Mouse (Mus musculus) retina, embryonic 14.5 days (tissue): ENCODE results near the gene 1810065E05Rik.

Source experiments
- DNase-seq: peaks from one replicate; pipeline ENCODE4 v3.0.0-alpha.2; 2015; ENCODE audit warnings: low spot score

The 1810065E05Rik gene

DNA sequence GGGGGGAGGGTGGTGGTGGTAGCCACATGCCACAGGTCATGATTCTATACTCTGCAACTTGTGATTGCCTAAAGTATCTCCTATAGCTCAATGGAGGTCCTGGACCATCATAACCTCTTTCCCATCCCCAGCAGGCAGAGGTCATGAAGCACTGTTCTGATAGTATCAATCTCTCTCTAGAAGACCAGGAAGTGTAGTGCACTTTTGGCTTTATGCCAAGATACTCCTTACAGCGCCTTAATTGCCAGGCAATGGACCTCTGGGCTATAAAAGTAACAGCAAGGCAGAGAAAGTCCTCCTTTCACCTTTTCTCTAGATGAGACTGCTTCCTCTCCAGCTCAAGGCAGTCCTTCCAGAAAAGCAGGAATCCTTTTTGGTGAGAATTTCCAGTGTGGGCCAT lies at the start of gene 1810065E05Rik:
1810065E05Rik (plus strand) TSS at position 297 of the 400 bp plus-strand sequence.
- no peak for DNase-seq

GRCm38 (mm10) chr11:58377273-58377672 lies 43.6 kb upstream of the 1810065E05Rik start:
- DNase-seq: no peak

DNA sequence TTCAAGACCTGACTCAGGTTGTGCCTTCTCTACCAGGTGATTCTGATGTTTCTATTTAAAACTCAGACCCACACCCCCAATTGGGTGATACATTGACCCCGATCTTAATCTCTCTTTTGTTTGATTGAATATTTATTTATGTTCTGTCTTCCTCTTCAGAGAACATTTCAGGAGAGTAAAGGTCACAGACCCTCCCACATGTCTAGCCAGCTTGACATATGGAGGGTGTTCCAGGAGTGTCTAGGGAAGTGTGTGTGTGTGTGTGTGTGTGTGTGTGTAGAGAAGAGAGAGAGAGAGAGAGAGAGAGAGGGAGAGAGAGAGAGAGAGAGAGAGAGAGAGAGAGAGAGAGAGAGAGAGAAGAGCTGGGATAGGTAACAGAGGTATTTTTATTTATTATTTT lies 43.2 kb upstream of the 1810065E05Rik start:
- DNase-seq: no peak

DNA sequence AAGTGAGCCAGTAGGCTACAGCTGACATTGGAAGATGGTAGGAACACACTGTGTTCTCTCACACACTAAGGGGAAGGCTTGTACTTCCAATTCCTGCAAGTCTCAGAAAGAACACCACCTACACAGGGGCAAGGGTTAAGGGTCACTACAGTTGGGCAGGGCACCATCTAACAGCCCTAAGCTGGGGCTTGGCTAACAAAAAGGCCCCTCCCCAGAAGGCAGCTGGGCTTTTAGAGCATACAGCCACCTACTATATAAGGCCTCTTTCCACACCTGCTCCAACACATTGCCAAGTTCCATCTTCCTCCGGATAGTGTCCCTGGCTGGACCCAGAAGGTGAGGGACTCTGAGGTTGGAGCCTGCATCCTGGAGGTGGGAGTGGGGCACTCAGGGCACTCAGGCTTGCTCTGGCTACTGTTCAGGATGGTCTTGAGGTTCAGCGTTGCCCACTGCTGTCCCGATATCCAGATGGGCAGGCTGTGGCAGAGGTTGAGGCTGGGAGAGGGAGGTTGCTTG lies 42.1 kb upstream of the 1810065E05Rik start, which contains the start of gene Lypd8:
Lypd8 (plus strand) TSS at position 281 of the 516 bp plus-strand sequence.
- no peak for DNase-seq

GRCm38 (mm10) chr11:58379516-58379915 lies 41.4 kb upstream of the 1810065E05Rik start:
- DNase-seq: no peak

GRCm38 (mm10) chr11:58382471-58382870 lies 38.4 kb upstream of the 1810065E05Rik start:
- no peak for DNase-seq

- DNase-seq: no peak
These were observed 20.8 kb upstream of the 1810065E05Rik start for GRCm38 (mm10) chr11:58399985-58400645.

DNA sequence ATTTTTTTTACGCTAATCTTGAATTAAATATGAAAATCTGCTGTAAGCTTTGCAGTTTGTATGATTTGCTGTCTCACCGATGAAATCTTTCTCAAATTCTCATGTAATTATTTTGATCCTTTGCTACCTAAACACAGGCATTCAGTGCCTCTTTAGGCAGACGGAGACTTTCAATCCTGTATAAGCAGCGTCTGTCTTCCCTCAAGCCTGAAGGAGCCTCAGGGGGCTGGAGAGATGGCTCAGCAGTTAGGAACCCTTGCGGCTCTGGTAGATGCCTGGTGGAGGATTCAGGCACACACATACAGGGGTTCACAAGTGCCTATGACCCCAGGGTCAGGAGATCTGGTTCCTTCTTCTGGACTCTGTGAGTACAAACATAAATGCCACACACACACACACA lies 20.3 kb upstream of the 1810065E05Rik start:
- no peak for DNase-seq

DNA sequence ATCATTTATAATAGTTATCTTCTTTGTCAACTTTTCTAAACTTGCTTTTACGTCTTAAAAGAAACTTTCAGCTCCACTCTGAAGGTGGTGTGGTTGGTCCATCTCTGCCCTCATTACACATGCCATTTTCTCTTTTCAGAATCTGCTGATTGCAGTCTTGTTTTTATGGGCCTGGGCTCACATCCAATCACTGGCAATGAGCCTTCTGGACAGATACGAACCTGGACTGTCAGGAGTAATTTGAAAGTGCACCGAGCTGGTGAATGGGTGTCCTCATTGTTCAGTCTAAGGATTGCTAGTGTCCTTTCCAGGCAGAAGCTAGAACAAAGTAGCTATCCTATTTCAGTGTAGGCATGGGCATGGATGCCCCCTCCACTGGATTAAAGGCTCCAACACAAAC lies 12.8 kb upstream of the 1810065E05Rik start:
- DNase-seq: no peak

DNA sequence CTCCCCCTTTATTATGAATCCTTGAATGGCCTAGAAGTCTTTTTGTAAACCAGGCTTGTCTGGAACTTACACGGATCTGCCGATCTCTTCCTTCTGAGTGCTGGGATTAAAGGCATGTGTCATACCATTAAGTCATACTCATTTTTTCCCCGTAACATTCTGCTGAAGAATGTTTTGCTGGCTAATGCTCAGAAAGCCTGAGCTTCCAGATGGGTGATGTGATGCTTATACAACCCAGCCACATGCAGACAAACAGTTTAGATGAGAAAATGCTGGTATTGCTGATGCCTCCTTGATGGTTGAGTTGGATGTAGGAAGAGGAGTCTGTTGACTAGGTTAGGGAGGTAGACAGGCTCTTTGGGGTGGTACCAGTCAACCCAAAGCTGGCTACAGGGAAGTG lies 2.6 kb upstream of the 1810065E05Rik start:
- no peak for DNase-seq

GRCm38 (mm10) chr11:58432259-58432658 lies 11.3 kb downstream of the 1810065E05Rik start, which contains the start of gene Gm12253:
TSS of gene Gm12253 (plus strand) at chr11:58432559.
- no peak for DNase-seq

- DNase-seq: no peak
These were observed 17.0 kb downstream of the 1810065E05Rik start for GRCm38 (mm10) chr11:58437866-58438265.

- no peak for DNase-seq
These were observed 31.8 kb downstream of the 1810065E05Rik start, which contains the start of gene Lypd9 for GRCm38 (mm10) chr11:58452759-58453158. TSS of gene Lypd9 (minus strand) at chr11:58452923.

GRCm38 (mm10) chr11:58453592-58453991 lies 32.7 kb downstream of the 1810065E05Rik start:
- no peak for DNase-seq

DNA sequence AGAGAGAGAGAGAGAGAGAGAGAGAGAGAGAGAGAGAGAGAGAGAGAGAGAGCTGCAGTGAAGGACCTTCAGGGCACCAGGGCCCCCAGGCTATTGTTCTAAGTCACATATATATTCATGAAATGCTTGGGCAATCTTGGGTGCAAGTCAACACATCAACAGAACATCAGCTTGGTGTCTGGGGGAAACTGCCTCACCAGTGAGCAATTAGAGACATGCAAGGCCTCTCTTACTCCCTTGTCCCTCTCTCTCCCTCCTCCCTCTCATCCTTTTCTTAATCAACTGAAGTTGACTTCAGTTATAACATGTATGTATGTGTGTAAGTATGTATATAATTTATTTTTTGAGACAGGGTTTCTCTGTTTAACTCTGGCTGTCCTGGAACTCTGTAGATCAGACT lies 41.3 kb downstream of the 1810065E05Rik start, which contains the start of gene Olfr30:
Olfr30 (minus strand) TSS at position 101 of the 400 bp plus-strand sequence.
- no peak for DNase-seq
